Mouse (Mus musculus): ENCODE results near the gene Gpr25.

DNA sequence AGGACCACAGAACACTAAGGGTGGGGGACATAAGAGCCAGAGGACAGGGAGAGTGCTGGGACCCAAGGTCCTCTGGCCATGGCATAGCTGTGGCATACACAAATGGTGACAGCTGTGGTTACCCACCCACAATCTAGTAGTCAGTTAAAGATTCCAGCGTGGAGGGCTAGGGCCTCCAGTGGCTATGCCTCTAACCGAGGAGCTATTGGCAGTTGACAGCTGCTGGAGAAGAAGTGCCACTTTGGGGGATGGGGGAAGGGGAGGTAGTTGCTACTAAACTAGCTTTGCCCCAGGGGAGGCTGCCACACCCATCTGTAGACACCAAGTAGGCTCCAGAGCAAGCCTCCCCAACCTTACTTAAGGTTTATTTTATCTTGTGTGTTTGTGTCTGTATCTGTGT is 7.2 kb downstream of the Gpr25 start:
- TF ChIP-seq ZKSCAN1 (IDR thresholded peaks at IDR 0.05; ENCODE audit: low read depth, low read length) (no peak), POLR2AphosphoS2 (IDR thresholded peaks at IDR 0.05; ENCODE audit: low read length) (no peak), USF1 (IDR thresholded peaks at IDR 0.05; ENCODE audit: low read depth, low read length) (no peak), ZC3H11A (IDR thresholded peaks at IDR 0.05; ENCODE audit: low read depth, low read length) (no peak), MAZ (IDR thresholded peaks at IDR 0.05; ENCODE audit: low read depth, low read length) (no peak), KAT2A (conservative IDR thresholded peaks at IDR 0.05; ENCODE audit: low read depth, low read length) (no peak), CTCF (IDR thresholded peaks at IDR 0.05 in 2 of 3, conservative IDR thresholded peaks at IDR 0.05 in 1 of 3; ENCODE audit: control insufficient read depth in 1 of 3, insufficient read depth in 1 of 3, low read depth in 2 of 3, low read length in 3 of 3, poor library complexity in 1 of 3, severe bottlenecking in 1 of 3) (no peak), POLR2A (IDR thresholded peaks at IDR 0.05; ENCODE audit: control insufficient read depth in 1 of 2, insufficient read depth in 1 of 2, low read depth in 1 of 2, low read length in 2 of 2, poor library complexity in 1 of 2) (no peak), RAD21 (IDR thresholded peaks at IDR 0.05; ENCODE audit: low read depth, low read length) (no peak)

All from MEL (cell line).